Mouse (Mus musculus) pancreas, adult 10 weeks (tissue): ENCODE measurements around the gene Spag9. TPM values are rescaled to one million over a fixed set of nuclear protein-coding genes. Genes with fewer than 3 reads are reported as not detected.

ENCODE experiments used
- polyA plus RNA-seq: library from polyadenylated mRNA; stranded (reverse); fragments of 350-450 nt; fragmentation: Illumina TruSeq; extraction: RNeasy Lipid Tissue Mini Kit (QIAGEN cat#74804); gene quantifications from one replicate; pipeline ENCODE4 v1.2.3, GENCODE M21; 2015; ENCODE audit warnings: low read depth, low replicate concordance; ENCODE audit not compliant: insufficient read depth

The Spag9 gene
- polyA plus RNA-seq, result 15.5 TPM

DNA sequence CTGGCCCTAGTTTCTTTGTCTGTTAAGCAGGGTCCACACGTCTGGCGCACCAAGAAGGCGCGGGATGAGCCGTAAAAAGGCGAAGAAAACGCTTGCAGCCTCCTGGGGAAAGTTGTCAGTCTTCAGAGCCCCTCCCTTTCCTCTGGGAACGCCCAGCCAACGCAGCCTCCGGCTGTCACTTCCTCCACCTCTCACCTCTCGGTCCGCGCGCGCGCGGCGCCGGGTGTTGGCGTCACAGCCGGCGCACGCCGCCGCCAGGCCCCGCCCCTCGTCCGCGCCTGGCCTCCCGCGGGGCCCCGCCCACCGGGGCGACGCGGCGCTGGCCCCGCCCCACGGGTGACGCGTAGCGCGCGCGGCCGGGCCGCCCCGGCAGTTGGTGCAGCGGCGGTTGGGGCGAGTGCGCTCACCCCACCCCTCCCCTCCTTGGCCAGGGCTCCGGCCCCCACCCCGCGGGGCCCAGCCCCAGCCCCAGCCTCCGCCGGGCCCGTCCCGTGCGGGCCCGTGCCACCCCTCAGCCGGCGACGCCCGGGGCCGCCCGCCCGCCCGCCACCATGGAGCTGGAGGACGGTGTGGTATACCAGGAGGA lies at the start of gene Spag9:
Gene Spag9, plus strand, starts transcription at position 372 of the 586 bp plus-strand sequence.

DNA sequence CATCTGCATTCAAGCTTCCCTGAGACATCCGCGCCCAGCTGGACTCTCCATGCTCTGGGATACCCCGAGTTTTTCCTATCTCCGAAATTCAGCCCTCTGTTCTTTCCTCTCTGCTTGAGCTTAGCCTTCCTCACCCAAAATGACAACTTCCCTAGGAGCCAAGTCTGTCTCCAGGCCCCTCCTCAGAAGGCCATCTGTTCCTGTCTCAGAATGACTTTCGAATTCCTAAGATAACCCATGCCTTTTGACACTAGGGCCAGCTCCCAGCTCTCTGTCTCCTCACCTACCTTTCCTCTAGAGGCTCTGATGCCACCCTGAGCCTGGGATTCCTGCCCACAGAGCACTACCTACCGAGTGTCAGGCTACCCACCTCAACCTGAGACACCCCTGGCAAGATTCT lies 39.7 kb upstream of the Spag9 start, which contains the start of gene Nme2:
Gene Nme2, minus strand, starts transcription at position 101 of the 400 bp plus-strand sequence.

DNA sequence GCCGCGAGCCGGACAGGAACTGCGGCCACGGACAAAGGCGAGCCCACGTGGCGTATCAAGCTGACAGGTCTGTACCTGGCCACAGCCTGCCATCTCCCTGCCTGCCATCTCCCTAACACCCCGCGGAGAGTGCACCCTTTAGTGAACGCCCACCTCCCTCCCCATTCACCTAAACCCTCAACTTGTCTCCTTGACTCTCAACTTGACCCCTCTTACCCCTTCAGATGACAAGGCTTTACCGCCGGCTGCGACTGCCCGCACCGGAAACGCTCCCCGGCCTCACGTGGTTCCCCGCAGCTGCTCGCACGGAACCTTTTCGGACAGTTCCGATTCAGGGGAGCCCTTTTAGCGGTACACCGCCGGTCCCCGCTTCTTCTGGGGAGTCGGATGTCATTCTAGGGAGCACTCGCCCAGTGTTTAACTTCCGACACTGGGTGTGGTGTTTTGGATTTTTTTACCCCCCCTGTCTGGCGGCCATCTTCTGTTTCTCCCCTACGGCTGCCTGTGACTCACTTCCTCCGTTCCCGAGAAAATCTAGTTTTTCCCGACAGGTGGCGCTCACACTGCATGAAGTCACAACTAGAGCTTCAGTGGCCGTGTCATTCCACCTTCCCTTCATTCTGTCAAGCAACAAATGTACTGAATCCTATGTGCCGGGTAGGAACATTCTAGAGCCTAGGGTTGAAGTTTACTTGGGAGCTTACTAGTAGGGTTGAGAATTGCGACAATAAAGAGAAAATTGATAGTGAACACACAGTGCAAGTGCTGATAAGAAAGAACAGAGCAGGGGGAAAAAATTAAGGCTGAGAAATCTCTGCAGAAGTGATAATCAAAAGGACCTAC lies 27.7 kb upstream of the Spag9 start, which contains the start of the genes Gm20390 and Nme1:
Gene Gm20390, minus strand, starts transcription at position 289 of the 843 bp plus-strand sequence.
Gene Nme1, minus strand, starts transcription at position 517 of the 843 bp plus-strand sequence.

Other genes with a start within 250 kb of the Spag9 start
- gene Utp18, start 110.3 kb upstream of the Spag9 start, polyA plus RNA-seq, result 3.3 TPM
- 3.6 TPM for gene Mbtd1, start 110.2 kb upstream of the Spag9 start, polyA plus RNA-seq
- 152 TPM for gene Nme2, start 39.8 kb upstream of the Spag9 start, polyA plus RNA-seq
- gene Gm20390, start 27.8 kb upstream of the Spag9 start, polyA plus RNA-seq, result 28.1 TPM
- gene Nme1, start 27.6 kb upstream of the Spag9 start, polyA plus RNA-seq, result 20.5 TPM
- 22.2 TPM for gene Tob1, start 215.4 kb downstream of the Spag9 start, polyA plus RNA-seq
- gene Wfikkn2, start 249.9 kb downstream of the Spag9 start, polyA plus RNA-seq, result 0.52 TPM